Mouse (Mus musculus) kidney, embryonic 14.5 days (tissue): ENCODE data around the gene Tepsin. TPM values are rescaled to one million over a fixed set of nuclear protein-coding genes. Genes with fewer than 3 reads are reported as not detected.

Experiments used
- ATAC-seq: fragments of 200-750 bp; cut with Nextera tagmentation; 2 replicates; pipeline ENCODE4 v1.8.0; 2017; ENCODE audit warnings: moderate number of reproducible peaks, mild to moderate bottlenecking, moderate TSS enrichment, moderate library complexity; ENCODE audit not compliant: low FRiP score, low TSS enrichment
- H3K27ac ChIP-seq: fragments of 300-500 bp; sonication (generic); 2 replicates; pipeline ENCODE4 v1.5.1; 2014; ENCODE audit warnings: low read depth, mild to moderate bottlenecking, low read length, moderate library complexity, mixed read lengths
- H3K27me3 ChIP-seq: fragments of 300-500 bp; sonication (generic); 2 replicates; pipeline ENCODE4 v1.6.1; 2014; ENCODE audit warnings: mild to moderate bottlenecking, low read length; ENCODE audit not compliant: control insufficient read depth, insufficient read depth
- H3K36me3 ChIP-seq: fragments of 300-500 bp; sonication (generic); 2 replicates; pipeline ENCODE4 v1.6.1; 2014; ENCODE audit warnings: low read length, mixed read lengths; ENCODE audit not compliant: control insufficient read depth, insufficient read depth
- H3K4me1 ChIP-seq: fragments of 300-500 bp; sonication (generic); 2 replicates; pipeline ENCODE4 v1.6.1; 2014; ENCODE audit warnings: low read length, mixed read lengths; ENCODE audit not compliant: control insufficient read depth, insufficient read depth
- H3K4me2 ChIP-seq: fragments of 300-500 bp; sonication (generic); replicated peaks from 2 replicates; pipeline ENCODE4 v1.6.1; 2014; ENCODE audit warnings: low read depth, mild to moderate bottlenecking, low read length
- H3K4me3 ChIP-seq: fragments of 300-500 bp; sonication (generic); 2 replicates; pipeline ENCODE4 v1.5.1; 2014; ENCODE audit warnings: mild to moderate bottlenecking, low read length
- H3K9ac ChIP-seq: fragments of 300-500 bp; sonication (generic); 2 replicates; pipeline ENCODE4 v1.6.1; 2014; ENCODE audit warnings: low read depth, mild to moderate bottlenecking, low read length, moderate library complexity
- H3K9me3 ChIP-seq: fragments of 300-500 bp; sonication (generic); 2 replicates; pipeline ENCODE4 v1.6.1; 2016; ENCODE audit warnings: low read length; ENCODE audit not compliant: control insufficient read depth
- whole genome bisulfite sequencing: fragments of 180-500 bp; shearing (Covaris S2); extraction: QIAGEN DNeasy Blood & Tissue Kit; methylation state at CpG from one replicate; pipeline ENCODE4 v1.1.7; 2014; 5-methylcytosine and 5-hydroxymethylcytosine counted together
- polyA plus RNA-seq: library from polyadenylated mRNA; unstranded; fragments of >200 nt; fragmentation: Nextera tagmentation; extraction: Ambion mirVana; gene quantifications from 2 replicates; pipeline ENCODE4 v1.2.1, GENCODE M21; 2014

Tepsin gene
- 12.2 and 15.6 TPM in 2 replicates for polyA plus RNA-seq

DNA sequence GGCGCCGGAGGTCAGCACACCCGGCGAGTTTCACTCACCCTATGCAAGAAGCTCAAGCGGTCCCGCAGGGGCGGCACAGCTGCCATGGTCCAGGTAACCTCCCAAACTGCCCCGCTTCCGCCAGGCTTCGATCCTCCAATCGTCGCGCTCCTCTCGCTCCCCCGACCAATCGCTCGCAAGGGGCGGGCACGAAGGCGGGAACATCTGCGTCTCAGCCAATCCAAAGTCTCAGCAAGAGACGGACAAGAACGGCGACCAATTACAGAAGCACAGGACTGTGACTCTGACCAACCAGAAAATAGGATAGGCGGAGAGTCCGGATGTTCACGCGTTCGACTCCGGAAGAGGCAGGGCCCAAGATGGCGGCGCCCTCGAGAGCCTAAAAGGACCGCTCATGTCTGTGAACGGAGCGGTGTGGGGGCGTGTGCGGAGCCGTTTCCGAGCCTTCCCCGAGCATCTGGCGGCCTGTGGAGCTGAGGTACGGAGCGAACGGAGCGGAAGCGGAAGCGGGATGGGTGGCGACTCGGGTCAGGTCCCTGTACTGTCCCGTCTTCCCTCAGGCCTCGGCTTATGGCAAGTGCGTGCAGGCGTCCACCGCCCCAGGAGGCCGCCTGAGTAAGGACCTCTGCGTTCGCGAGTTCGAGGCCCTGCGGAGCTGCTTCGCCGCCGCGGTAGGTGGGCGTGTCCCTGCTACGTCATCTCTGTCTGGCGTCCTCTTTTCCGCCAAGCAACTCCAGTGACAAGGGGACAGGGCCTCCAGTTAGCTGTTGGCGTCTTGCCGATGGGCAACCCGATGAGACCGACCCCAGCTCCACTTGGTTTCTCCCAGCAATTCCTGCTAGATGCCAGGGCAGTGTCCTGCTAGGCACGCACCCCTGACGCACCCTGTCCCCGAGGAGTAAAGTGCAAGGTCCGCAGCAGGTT, at the start of gene Tepsin, which contains the start of gene Ndufaf8:
Gene Tepsin, minus strand, starts transcription at position 144 of the 924 bp plus-strand sequence.
Gene Ndufaf8, plus strand, starts transcription at position 341 of the 924 bp plus-strand sequence.
- Histone ChIP-seq H3K27me3 (no peaks in the 10 kb centered on the region), H3K4me2 (peak within 1 kb of the TSS; percentile 87), H3K9me3 (no peaks in the 10 kb centered on the region), H3K4me3 (peak within 1 kb of the TSS; percentile 81), H3K4me1 (peaks cover 15% of the 10 kb centered on the region), H3K9ac (peak within 1 kb of the TSS; percentile 86), H3K36me3 (peaks cover 25% of the 10 kb centered on the region), H3K27ac (peak within 1 kb of the TSS; percentile 93)
- under 1% methylated on average over 77 of the region's 77 CpGs for WGBS
- ATAC-seq = peak; percentile 96

DNA sequence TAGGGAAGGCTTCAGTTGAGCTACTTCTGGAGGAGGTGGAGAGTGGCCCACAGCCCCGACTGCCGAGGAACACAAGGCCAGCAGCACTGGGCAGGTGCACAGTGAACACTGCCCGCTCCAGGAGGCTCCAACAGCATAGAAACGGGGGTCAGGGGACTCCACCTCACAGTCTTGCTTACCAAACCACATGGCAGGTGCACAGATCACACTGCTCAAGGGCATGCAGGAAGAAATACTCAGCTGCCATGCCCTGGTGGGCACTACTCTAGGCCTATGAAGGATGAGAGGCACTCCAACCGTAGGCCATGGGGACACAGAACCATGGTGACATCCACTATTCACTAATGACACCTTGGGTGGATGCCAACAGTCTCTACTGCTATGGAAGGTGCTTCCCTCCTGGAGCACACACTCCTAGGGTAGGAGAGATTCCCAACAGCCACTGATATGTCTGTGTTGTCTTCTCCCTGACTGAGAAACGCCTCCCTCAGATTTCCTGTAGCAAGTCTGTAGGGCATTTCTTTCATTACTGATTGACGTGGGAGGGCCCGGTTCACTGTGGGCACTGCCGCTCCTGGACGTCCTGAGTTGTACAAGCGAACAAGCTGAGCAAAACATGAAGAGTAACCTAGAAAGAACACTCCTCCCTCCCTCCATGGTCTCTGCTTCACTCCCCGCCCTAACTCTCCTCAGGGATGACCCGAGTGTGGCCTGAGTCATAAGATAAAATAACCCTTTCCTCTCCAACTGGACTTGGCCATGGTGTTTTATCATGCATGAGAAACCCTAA, 45.4 kb upstream of the Tepsin start:
- peak overlapping the region; percentile 15; the same call in 1 of the 2 replicates for H3K4me2 ChIP-seq
- ATAC-seq = peak; percentile 36

DNA sequence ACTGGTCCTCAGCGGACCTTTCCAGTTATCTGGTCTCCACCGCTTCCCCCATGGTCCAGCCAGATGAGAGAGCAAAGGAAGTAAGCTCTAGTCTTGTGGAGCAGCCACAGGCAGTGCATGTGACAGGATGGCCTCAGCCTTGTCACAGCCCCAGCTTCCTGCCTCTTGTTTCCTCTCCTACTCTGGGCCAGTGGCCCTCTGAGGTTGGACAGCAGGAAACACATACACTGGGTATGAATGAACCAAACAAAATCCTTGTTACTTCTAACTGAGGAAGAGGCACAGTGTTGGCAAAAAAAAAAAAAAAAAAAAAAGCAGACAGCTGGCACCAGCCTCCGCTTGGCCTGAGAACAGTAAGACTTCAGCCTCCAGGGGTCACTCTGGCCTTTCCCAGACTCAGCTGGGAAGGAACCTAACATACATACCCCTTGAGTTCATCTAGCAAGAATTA, 44.1 kb upstream of the Tepsin start:
- no peak overlapping the region for H3K9ac ChIP-seq
- ATAC-seq = peak; percentile 37; the same call in 1 of the 2 replicates

More for the DNA sequence above, 45.4 kb upstream of the Tepsin start:
- 0 out of 2 replicates have a peak overlapping the region, but pooled peaks have one; percentile 31 for H3K9ac ChIP-seq
- WGBS = 44% methylated on average over 13 of the region's 13 CpGs
- H3K9me3 ChIP-seq = no peaks in the 10 kb centered on the region
- peak overlapping the region; percentile 69 for H3K27ac ChIP-seq
- H3K4me3 ChIP-seq = no peak overlapping the region
- peaks cover 2% of the 10 kb centered on the region; the same call in 1 of the 2 replicates for H3K36me3 ChIP-seq
- peaks cover 27% of the 10 kb centered on the region for H3K4me1 ChIP-seq
- no peaks in the 10 kb centered on the region for H3K27me3 ChIP-seq

DNA sequence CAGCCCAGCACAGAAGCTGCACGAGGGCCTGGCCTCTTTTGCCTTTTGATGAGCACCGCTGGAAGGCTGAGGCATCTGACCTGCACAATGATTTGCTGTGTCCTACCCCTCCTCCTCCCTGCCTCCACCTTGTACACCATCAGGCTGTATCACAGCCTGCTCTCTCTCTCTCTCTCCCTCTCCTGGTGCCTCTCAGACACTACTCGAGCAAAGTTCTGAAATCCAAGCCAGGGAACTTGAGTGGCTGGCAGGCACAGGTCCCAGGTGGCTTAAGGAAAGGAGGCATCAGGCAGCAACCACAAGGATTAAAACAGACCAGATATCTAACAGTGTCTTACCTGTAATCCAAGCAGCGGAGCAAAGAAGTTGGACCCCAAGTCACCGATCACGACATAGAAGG, 41.7 kb upstream of the Tepsin start:
- H3K27me3 ChIP-seq = no peaks in the 10 kb centered on the region
- H3K36me3 ChIP-seq = peaks cover 5% of the 10 kb centered on the region; the same call in 1 of the 2 replicates
- H3K27ac ChIP-seq = no peak overlapping the region
- ATAC-seq = no peak
- no peaks in the 10 kb centered on the region for H3K9me3 ChIP-seq
- H3K9ac ChIP-seq = no peak overlapping the region
- 63% methylated on average over 6 of the region's 6 CpGs for WGBS
- H3K4me3 ChIP-seq = no peak overlapping the region
- no peak overlapping the region for H3K4me2 ChIP-seq
- peaks cover 33% of the 10 kb centered on the region for H3K4me1 ChIP-seq

More for the DNA sequence above, 44.1 kb upstream of the Tepsin start:
- Histone ChIP-seq H3K36me3 (peaks cover 2% of the 10 kb centered on the region; the same call in 1 of the 2 replicates), H3K9me3 (no peaks in the 10 kb centered on the region), H3K27me3 (no peaks in the 10 kb centered on the region), H3K4me3 (no peak overlapping the region), H3K27ac (peak overlapping the region; percentile 69; the same call in 1 of the 2 replicates), H3K4me1 (peaks cover 27% of the 10 kb centered on the region), H3K4me2 (no peak overlapping the region)
- WGBS = 62% methylated on average over 3 of the region's 3 CpGs

DNA sequence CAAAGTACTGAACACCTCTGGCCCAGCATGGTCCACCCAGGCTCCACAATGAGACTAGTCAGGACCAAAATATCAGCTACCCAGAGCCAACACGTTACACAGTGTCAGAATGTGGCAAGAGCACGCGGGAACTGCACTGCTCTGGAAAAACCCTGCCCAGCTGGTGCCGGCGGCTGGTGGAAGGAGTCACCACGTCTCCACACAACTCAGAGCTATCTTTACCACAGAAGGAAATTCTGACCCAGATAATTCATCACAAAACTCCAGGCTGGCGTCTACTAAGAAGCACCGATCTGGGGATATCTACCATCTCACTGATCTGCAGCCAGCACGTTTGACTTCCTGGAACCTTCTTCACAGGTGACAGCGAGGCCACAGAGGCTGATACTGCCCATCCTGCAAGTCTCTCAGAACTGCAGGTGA, 40.8 kb upstream of the Tepsin start:
- Histone ChIP-seq H3K27ac (no peak overlapping the region), H3K27me3 (no peaks in the 10 kb centered on the region), H3K36me3 (peaks cover 10% of the 10 kb centered on the region; the same call in 1 of the 2 replicates), H3K4me1 (peaks cover 24% of the 10 kb centered on the region), H3K9ac (no peak overlapping the region), H3K4me3 (no peak overlapping the region), H3K4me2 (no peak overlapping the region), H3K9me3 (no peaks in the 10 kb centered on the region)
- no peak for ATAC-seq
- WGBS = 85% methylated on average over 10 of the region's 10 CpGs

DNA sequence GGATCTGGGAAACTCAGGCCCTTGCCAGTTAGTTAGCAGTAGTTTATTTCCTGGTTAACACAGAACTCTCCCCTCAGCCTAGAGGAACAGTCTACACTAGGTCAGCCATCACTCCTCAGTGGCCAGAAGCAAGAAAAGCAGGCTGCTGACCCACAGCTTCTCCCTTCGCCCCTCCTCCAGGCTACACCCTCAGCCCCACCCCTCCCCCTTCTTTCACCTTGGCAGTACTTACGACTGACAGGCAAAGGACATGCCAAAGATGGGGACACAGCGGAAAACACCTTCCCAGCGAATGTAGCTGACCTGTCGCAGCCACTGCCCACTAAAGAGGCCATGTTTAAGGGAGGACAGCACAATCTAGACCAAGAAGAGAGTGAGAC, 39.1 kb upstream of the Tepsin start:
- H3K27ac ChIP-seq = no peak overlapping the region
- WGBS = 21% methylated on average over 5 of the region's 5 CpGs
- H3K9me3 ChIP-seq = no peaks in the 10 kb centered on the region
- no peak for ATAC-seq
- H3K9ac ChIP-seq = no peak overlapping the region
- no peaks in the 10 kb centered on the region for H3K27me3 ChIP-seq
- H3K4me1 ChIP-seq = peaks cover 10% of the 10 kb centered on the region
- no peak overlapping the region for H3K4me3 ChIP-seq
- H3K4me2 ChIP-seq = no peak overlapping the region
- H3K36me3 ChIP-seq = peaks cover 17% of the 10 kb centered on the region

DNA sequence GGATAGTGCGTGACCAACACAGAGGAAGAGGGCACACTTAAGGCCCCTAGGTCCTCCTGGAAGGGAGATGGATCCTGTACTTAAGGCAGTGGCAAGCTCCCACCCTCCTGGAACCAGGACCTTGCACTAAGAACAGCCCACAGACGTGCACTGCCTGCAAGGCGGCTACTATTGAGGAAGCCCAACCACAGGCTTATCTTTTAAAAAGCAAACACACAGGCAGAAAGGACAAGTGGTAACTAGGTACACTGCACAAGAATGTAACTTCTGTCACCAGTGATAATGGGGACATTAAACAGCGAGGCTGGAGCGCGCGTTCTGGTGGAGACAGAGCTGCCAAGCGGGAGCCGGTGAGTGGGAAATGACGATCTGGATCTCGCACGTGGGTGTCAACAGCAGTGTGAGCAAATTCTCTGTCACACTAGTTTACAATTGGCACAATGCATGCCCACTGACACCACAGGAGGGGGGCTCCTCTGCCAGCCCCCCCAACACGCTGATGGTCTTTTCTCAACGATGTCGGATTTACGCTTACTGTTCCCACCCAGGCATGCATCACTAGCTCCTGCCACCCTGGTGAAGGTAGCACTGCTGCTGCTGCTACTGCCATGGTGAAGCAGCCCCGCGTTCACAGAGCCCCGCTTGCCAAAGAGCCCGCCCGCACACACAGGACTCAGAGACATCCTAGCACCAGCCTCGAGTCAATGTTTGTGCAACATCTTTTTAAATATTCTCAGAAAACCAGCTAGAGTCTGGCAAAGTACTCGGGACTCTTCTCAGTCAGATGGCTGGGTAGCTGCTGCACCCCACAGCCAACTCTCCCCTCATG, 38.5 kb upstream of the Tepsin start:
- no peak for ATAC-seq
- H3K4me1 ChIP-seq = peaks cover 10% of the 10 kb centered on the region
- no peak overlapping the region for H3K9ac ChIP-seq
- H3K4me2 ChIP-seq = no peak overlapping the region
- H3K27me3 ChIP-seq = no peaks in the 10 kb centered on the region
- no peak overlapping the region for H3K27ac ChIP-seq
- H3K4me3 ChIP-seq = no peak overlapping the region
- no peaks in the 10 kb centered on the region for H3K9me3 ChIP-seq
- peaks cover 21% of the 10 kb centered on the region for H3K36me3 ChIP-seq
- 62% methylated on average over 23 of the region's 23 CpGs for WGBS

DNA sequence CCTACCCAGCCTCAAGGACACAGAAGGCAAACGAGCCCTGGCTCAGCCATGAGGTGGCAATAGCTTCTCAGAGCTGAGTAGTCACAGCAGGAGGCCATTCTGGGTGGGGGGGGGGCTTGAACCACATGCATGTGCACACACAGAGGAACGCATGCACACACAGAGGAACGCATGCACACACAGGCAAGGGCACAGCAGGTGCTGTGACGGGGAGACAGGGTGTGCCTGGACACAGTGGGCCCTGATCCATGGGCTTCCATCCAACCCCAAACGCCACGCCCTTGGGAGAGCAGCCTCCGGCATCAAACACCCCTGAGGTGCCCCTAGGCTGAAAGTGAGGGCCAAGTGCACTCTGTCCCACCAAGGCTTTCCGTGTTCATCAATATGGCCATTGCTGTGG, 37.7 kb upstream of the Tepsin start:
- Histone ChIP-seq H3K27ac (no peak overlapping the region), H3K4me1 (peaks cover 10% of the 10 kb centered on the region), H3K9ac (no peak overlapping the region), H3K9me3 (no peaks in the 10 kb centered on the region), H3K4me2 (no peak overlapping the region), H3K27me3 (no peaks in the 10 kb centered on the region), H3K36me3 (peaks cover 28% of the 10 kb centered on the region), H3K4me3 (no peak overlapping the region)
- ATAC-seq = no peak
- 89% methylated on average over 8 of the region's 8 CpGs for WGBS
